Mouse (Mus musculus): ENCODE measurements at regions not wholly inside any gene's neighbourhood (a gene's known extent, or its start where the extent isn't known, plus 50 kb on each side); places are given as distances from the start of the nearest gene placed in this dataset.

GRCm38 (mm10) chr8:59403659-59404058 is 491.2 kb upstream of the Galntl6 start:
- Histone ChIP-seq H3K9ac (ENCODE audit: control insufficient read depth, low read depth, low read length, poor library complexity, severe bottlenecking) (no peak overlapping the region), H3K27ac (ENCODE audit: control insufficient read depth, low read depth, low read length) (no peak overlapping the region), H3K36me3 (ENCODE audit: control insufficient read depth in 1 of 2, insufficient read depth in 2 of 2, low read length in 2 of 2) (no peaks in the 10 kb centered on the region), H3K9me3 (replicated peaks; ENCODE audit: insufficient read depth, low read length) (no peaks in the 10 kb centered on the region), H3K27me3 (ENCODE audit: control insufficient read depth in 1 of 2, insufficient read depth in 2 of 2, low read length in 2 of 2) (no peaks in the 10 kb centered on the region), H3K4me1 (ENCODE audit: control insufficient read depth in 1 of 2, insufficient read depth in 2 of 2, low read length in 2 of 2) (no peaks in the 10 kb centered on the region), H3K4me3 (ENCODE audit: control insufficient read depth in 1 of 2, insufficient read depth in 1 of 2, low read depth in 2 of 2, low read length in 2 of 2) (no peak overlapping the region), H3K79me2 (ENCODE audit: control insufficient read depth, insufficient read depth, low read length, poor library complexity) (no peaks in the 10 kb centered on the region)
- DNase-seq (ENCODE audit: low read depth, low spot score), result no peak
- TF ChIP-seq TCF12 (IDR thresholded peaks at IDR 0.05; ENCODE audit: low read depth, low read length) (no peak), GATA1 (IDR thresholded peaks at IDR 0.05; ENCODE audit: low read depth, low read length) (no peak)

- Histone ChIP-seq H3K4me1 (ENCODE audit: control insufficient read depth in 1 of 2, insufficient read depth in 2 of 2, low read length in 2 of 2) (no peaks in the 10 kb centered on the region), H3K36me3 (ENCODE audit: control insufficient read depth in 1 of 2, insufficient read depth in 2 of 2, low read length in 2 of 2) (no peaks in the 10 kb centered on the region), H3K4me3 (ENCODE audit: control insufficient read depth in 1 of 2, insufficient read depth in 1 of 2, low read depth in 2 of 2, low read length in 2 of 2) (no peak overlapping the region), H3K9ac (ENCODE audit: control insufficient read depth, low read depth, low read length, poor library complexity, severe bottlenecking) (no peak overlapping the region), H3K79me2 (ENCODE audit: control insufficient read depth, insufficient read depth, low read length, poor library complexity) (no peaks in the 10 kb centered on the region), H3K27me3 (ENCODE audit: control insufficient read depth in 1 of 2, insufficient read depth in 2 of 2, low read length in 2 of 2) (no peaks in the 10 kb centered on the region), H3K27ac (ENCODE audit: control insufficient read depth, low read depth, low read length) (no peak overlapping the region), H3K9me3 (replicated peaks; ENCODE audit: insufficient read depth, low read length) (no peaks in the 10 kb centered on the region)
- TF ChIP-seq MAZ (IDR thresholded peaks at IDR 0.05; ENCODE audit: low read depth, low read length), result no peak
- no peak for TF ChIP-seq ZMIZ1 (IDR thresholded peaks at IDR 0.05; ENCODE audit: low read depth, low read length)
- no peak for DNase-seq (ENCODE audit: low read depth, low spot score)
These were observed 477.3 kb upstream of the Galntl6 start for GRCm38 (mm10) chr8:59389706-59390105.

DNA sequence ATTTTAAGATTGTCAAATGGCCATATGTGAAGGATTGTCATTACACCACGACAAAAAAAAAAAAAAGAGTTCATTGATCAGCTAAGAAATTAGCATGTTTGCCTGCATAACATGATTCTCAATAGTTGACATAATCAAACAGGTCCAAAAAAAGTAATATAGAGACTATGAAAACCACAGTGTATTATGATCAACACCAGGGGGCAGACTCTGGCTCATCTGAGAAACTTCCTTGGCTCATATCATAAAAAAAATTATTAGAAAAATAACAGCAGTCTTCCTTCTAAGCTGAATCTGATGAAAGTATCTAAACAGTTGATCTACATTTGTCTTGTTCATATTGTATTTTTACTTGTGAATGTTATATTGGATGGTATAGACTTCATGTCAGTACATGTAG is 472.3 kb upstream of the Galntl6 start:
- Histone ChIP-seq H3K36me3 (ENCODE audit: control insufficient read depth in 1 of 2, insufficient read depth in 2 of 2, low read length in 2 of 2) (no peaks in the 10 kb centered on the region), H3K9ac (ENCODE audit: control insufficient read depth, low read depth, low read length, poor library complexity, severe bottlenecking) (no peak overlapping the region), H3K4me1 (ENCODE audit: control insufficient read depth in 1 of 2, insufficient read depth in 2 of 2, low read length in 2 of 2) (no peaks in the 10 kb centered on the region), H3K9me3 (replicated peaks; ENCODE audit: insufficient read depth, low read length) (no peaks in the 10 kb centered on the region), H3K27me3 (ENCODE audit: control insufficient read depth in 1 of 2, insufficient read depth in 2 of 2, low read length in 2 of 2) (no peaks in the 10 kb centered on the region), H3K79me2 (ENCODE audit: control insufficient read depth, insufficient read depth, low read length, poor library complexity) (no peaks in the 10 kb centered on the region), H3K27ac (ENCODE audit: control insufficient read depth, low read depth, low read length) (no peak overlapping the region), H3K4me3 (ENCODE audit: control insufficient read depth in 1 of 2, insufficient read depth in 1 of 2, low read depth in 2 of 2, low read length in 2 of 2) (no peak overlapping the region)
- peak in 1 of 3 experiments; percentile 10; a peak in 1 of 6 replicates for TF ChIP-seq CTCF (IDR thresholded peaks at IDR 0.05 in 2 of 3, conservative IDR thresholded peaks at IDR 0.05 in 1 of 3; ENCODE audit: control insufficient read depth in 1 of 3, insufficient read depth in 1 of 3, low read depth in 2 of 3, low read length in 3 of 3, poor library complexity in 1 of 3, severe bottlenecking in 1 of 3)
- TF ChIP-seq SMC3 (IDR thresholded peaks at IDR 0.05; ENCODE audit: low read depth, low read length), result peak; percentile 28
- TF ChIP-seq CHD1 (IDR thresholded peaks at IDR 0.05; ENCODE audit: low read depth, low read length), result no peak
- TF ChIP-seq E2F4 (IDR thresholded peaks at IDR 0.05; ENCODE audit: borderline replicate concordance, low read depth, low read length), result no peak
- no peak for DNase-seq (ENCODE audit: low read depth, low spot score)

DNA sequence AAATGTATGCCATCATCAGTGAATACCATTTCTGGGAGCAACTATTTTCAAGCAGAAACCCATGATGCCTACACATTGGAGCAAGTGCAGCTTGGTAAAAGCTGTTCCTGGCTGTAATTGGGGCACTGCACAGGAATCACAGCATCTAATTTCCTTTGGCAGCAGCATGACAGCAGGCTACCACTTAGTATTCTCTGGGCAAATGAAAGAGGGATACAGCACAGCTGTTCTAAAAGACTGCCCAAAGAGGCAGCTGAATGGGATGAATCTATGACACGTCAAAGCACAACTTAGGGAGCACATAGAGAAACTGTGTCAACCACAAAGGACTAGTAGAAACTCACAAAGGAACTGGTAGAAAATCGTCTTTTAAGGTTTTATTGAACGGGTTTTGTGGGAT is 440.5 kb upstream of the Galntl6 start:
- Histone ChIP-seq H3K9ac (ENCODE audit: control insufficient read depth, low read depth, low read length, poor library complexity, severe bottlenecking) (no peak overlapping the region), H3K36me3 (ENCODE audit: control insufficient read depth in 1 of 2, insufficient read depth in 2 of 2, low read length in 2 of 2) (no peaks in the 10 kb centered on the region)
- TF ChIP-seq TAL1 (IDR thresholded peaks at IDR 0.05; ENCODE audit: low read length) (no peak), POLR2A (IDR thresholded peaks at IDR 0.05; ENCODE audit: control insufficient read depth in 1 of 2, insufficient read depth in 1 of 2, low read depth in 1 of 2, low read length in 2 of 2, poor library complexity in 1 of 2) (no peak), HCFC1 (IDR thresholded peaks at IDR 0.05; ENCODE audit: low read depth, low read length) (no peak), POLR2AphosphoS5 (IDR thresholded peaks at IDR 0.05; ENCODE audit: borderline replicate concordance, low read depth, low read length) (no peak), MEF2A (IDR thresholded peaks at IDR 0.05; ENCODE audit: extremely low read depth, insufficient replicate concordance, low read depth, low read length, poor library complexity, severe bottlenecking) (no peak), GATA1 (IDR thresholded peaks at IDR 0.05; ENCODE audit: low read depth, low read length) (no peak), UBTF (IDR thresholded peaks at IDR 0.05; ENCODE audit: borderline replicate concordance, insufficient read depth, low read depth, low read length) (no peak), TCF12 (IDR thresholded peaks at IDR 0.05; ENCODE audit: low read depth, low read length) (no peak), MAX (IDR thresholded peaks at IDR 0.05; ENCODE audit: low read length) (no peak), ZNF384 (IDR thresholded peaks at IDR 0.05; ENCODE audit: low read depth, low read length) (no peak), BHLHE40 (IDR thresholded peaks at IDR 0.05; ENCODE audit: borderline replicate concordance, low read depth, low read length) (no peak), ETS1 (IDR thresholded peaks at IDR 0.05; ENCODE audit: low read depth, low read length) (no peak), ELF1 (IDR thresholded peaks at IDR 0.05; ENCODE audit: low read depth, low read length) (no peak), NRF1 (IDR thresholded peaks at IDR 0.05; ENCODE audit: insufficient read depth, low read depth, low read length, poor library complexity, severe bottlenecking) (no peak), USF1 (IDR thresholded peaks at IDR 0.05; ENCODE audit: low read depth, low read length) (no peak), MAZ (IDR thresholded peaks at IDR 0.05; ENCODE audit: low read depth, low read length) (no peak)

More for the DNA sequence above, 440.5 kb upstream of the Galntl6 start:
- H3K27me3 ChIP-seq (ENCODE audit: control insufficient read depth in 1 of 2, insufficient read depth in 2 of 2, low read length in 2 of 2), result no peaks in the 10 kb centered on the region
- no peak overlapping the region for H3K27ac ChIP-seq (ENCODE audit: control insufficient read depth, low read depth, low read length)
- H3K9me3 ChIP-seq (replicated peaks; ENCODE audit: insufficient read depth, low read length), result no peaks in the 10 kb centered on the region
- H3K79me2 ChIP-seq (ENCODE audit: control insufficient read depth, insufficient read depth, low read length, poor library complexity), result no peaks in the 10 kb centered on the region
- H3K4me3 ChIP-seq (ENCODE audit: control insufficient read depth in 1 of 2, insufficient read depth in 1 of 2, low read depth in 2 of 2, low read length in 2 of 2), result no peak overlapping the region
- no peaks in the 10 kb centered on the region for H3K4me1 ChIP-seq (ENCODE audit: control insufficient read depth in 1 of 2, insufficient read depth in 2 of 2, low read length in 2 of 2)
- no peak for DNase-seq (ENCODE audit: low read depth, low spot score)

All from MEL (cell line).